Mouse (Mus musculus) liver, embryonic 14.5 days (tissue): ENCODE results near the gene A530016L24Rik.

Experiments
- CTCF ChIP-seq: IDR thresholded peaks from 2 replicates; pipeline ENCODE4 v1.5.1; 2016; ENCODE audit warnings: antibody characterized with exemption, low read depth, control low read depth
- EP300 ChIP-seq: IDR thresholded peaks from 2 replicates; pipeline ENCODE4 v1.6.1; 2016; ENCODE audit warnings: antibody characterized with exemption, low read depth

GRCm38 (mm10) chr12:112469393-112469792, 19.9 kb upstream of the A530016L24Rik start:
- no peak for TF ChIP-seq CTCF
- no peak for TF ChIP-seq EP300
